Mouse (Mus musculus): ENCODE data around the gene Zfp467. TPM values are rescaled to one million over a fixed set of nuclear protein-coding genes. Genes with fewer than 3 reads are reported as not detected.

Zfp467 gene
- polyA plus RNA-seq, 1 experiment from 2014 or later, result 20.4 TPM

DNA sequence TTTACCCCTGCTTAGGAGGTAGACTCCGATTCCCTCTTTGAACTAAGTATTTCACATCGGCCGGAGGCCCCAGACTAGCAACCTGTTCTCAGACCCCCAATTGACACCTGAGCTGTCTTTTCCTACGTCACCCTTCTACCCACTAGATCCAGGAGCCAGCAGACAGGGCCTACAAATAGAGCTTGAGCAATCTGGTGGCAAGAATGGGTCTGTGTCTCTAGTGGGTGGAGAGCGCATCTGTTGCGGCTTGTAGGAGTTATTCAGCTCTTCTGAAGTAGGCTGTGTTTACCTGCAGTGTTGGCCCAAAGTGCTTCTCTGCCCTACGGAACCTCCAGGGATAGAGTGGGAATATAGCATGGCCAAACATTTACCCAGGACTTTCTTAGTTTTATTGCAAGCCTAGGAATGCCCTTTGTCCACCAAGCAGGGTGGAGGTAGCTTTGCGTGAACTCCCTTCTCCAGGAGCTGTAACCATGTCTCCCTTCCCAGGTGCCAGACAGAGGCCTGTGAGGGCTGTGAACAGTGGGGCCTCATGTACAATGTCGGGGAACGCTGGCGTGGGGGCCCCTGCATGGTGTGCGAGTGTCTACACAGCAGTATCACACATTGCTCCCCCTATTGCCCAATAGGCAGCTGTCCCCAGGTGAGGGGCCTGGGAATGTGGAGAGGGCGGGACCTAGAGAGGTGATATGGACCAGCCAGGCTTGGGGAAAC, 19.5 kb upstream of the Zfp467 start:
- Histone ChIP-seq H3K36me3 (no peaks in the 10 kb centered on the region), H3K4me3 (no peak overlapping the region), H3K9ac (no peak overlapping the region), H3K27ac (ENCODE audit: poor library complexity, severe bottlenecking) (no peak overlapping the region), H3K27me3 (replicated peaks) (no peaks in the 10 kb centered on the region; the same call in none of the 2 replicates), H3K4me2 (no peak overlapping the region), H3K4me1 (replicated peaks) (no peaks in the 10 kb centered on the region), H3K9me3 (replicated peaks) (no peaks in the 10 kb centered on the region)
- WGBS, result 87% methylated on average over 13 of the region's 13 CpGs
- no peak for ATAC-seq (ENCODE audit: insufficient number of reproducible peaks, low FRiP score)

GRCm38 (mm10) chr6:48452771-48453170, 7.1 kb upstream of the Zfp467 start:
- no peak overlapping the region for H3K4me3 ChIP-seq
- H3K9me3 ChIP-seq (replicated peaks), result no peaks in the 10 kb centered on the region
- H3K36me3 ChIP-seq, result no peaks in the 10 kb centered on the region
- no peak overlapping the region for H3K4me2 ChIP-seq
- H3K9ac ChIP-seq, result no peak overlapping the region
- no peak for ATAC-seq (ENCODE audit: insufficient number of reproducible peaks, low FRiP score)
- H3K4me1 ChIP-seq (replicated peaks), result 0 out of 2 replicates have a peak, but pooled peaks cover 4% of the 10 kb centered on the region
- no peaks in the 10 kb centered on the region for H3K27me3 ChIP-seq (replicated peaks)
- WGBS, result 72% methylated on average over 3 of the region's 3 CpGs
- no peak overlapping the region for H3K27ac ChIP-seq (ENCODE audit: poor library complexity, severe bottlenecking)

DNA sequence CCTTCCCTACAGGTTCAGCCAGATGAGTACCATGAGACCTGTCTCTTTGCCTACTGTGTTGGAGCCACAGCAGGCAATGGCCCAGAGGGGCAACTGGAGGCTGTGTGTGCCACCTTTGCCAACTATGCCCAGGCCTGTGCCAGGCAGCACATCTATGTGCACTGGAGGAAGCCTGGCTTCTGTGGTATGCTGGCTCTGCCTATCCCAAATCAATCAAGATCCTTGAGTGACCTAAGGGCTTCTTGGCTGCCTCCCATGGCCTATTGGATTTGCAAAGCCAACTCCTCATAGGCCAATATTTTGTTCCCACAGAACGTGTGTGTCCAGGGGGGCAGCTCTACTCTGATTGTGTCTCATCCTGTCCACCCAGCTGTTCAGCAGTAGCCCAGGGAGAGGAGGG, 6.5 kb upstream of the Zfp467 start:
- no peak overlapping the region for H3K27ac ChIP-seq (ENCODE audit: poor library complexity, severe bottlenecking)
- ATAC-seq (ENCODE audit: insufficient number of reproducible peaks, low FRiP score), result no peak
- no peaks in the 10 kb centered on the region for H3K9me3 ChIP-seq (replicated peaks)
- 0 out of 2 replicates have a peak, but pooled peaks cover 4% of the 10 kb centered on the region for H3K4me1 ChIP-seq (replicated peaks)
- H3K36me3 ChIP-seq, result no peaks in the 10 kb centered on the region
- H3K4me2 ChIP-seq, result no peak overlapping the region
- no peaks in the 10 kb centered on the region for H3K27me3 ChIP-seq (replicated peaks)
- H3K9ac ChIP-seq, result no peak overlapping the region
- H3K4me3 ChIP-seq, result no peak overlapping the region
- WGBS, result 67% methylated on average over 1 of the region's 1 CpGs

- no peaks in the 10 kb centered on the region for H3K9me3 ChIP-seq (replicated peaks)
- WGBS, result 48% methylated on average over 7 of the region's 7 CpGs
- no peak overlapping the region for H3K4me3 ChIP-seq
- 0 out of 2 replicates have a peak, but pooled peaks cover 4% of the 10 kb centered on the region for H3K27me3 ChIP-seq (replicated peaks)
- peak overlapping the region; percentile 49 for H3K27ac ChIP-seq (ENCODE audit: poor library complexity, severe bottlenecking)
- peak; percentile 24; the same call in 1 of the 2 replicates for ATAC-seq (ENCODE audit: insufficient number of reproducible peaks, low FRiP score)
- H3K9ac ChIP-seq, result no peak overlapping the region
- H3K4me2 ChIP-seq, result no peak overlapping the region
- H3K4me1 ChIP-seq (replicated peaks), result peaks cover 19% of the 10 kb centered on the region
- H3K36me3 ChIP-seq, result no peaks in the 10 kb centered on the region
These were observed 2.9 kb upstream of the Zfp467 start for GRCm38 (mm10) chr6:48448527-48448926.

DNA sequence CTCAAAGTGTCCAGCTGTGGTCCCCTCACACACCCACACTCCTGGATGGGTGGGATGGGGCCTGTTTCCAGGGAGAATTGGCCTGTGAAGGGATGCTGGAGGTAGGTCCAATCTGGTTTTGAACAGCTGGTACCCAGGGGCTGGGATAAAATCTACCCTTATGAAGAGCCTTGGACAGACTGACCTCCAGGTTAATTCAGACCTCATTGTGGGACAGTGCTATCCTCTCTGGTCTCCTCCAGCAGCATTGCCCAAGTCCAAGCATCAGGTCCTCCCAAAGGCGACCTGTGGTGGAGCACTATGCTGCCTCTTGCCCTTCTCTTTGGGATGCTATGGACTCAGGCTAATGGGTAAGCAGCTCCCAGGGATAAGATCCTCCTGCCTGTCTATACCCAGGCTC, 2.3 kb upstream of the Zfp467 start, which contains the start of gene Sspo:
Sspo (plus strand) TSS at position 301 of the 400 bp plus-strand sequence.
- H3K4me2 ChIP-seq, result no peak within 1 kb of the TSS
- 68% methylated on average over 1 of the region's 1 CpGs for WGBS
- no peak within 1 kb of the TSS for H3K9ac ChIP-seq
- H3K36me3 ChIP-seq, result no peaks in the 10 kb centered on the region
- H3K4me1 ChIP-seq (replicated peaks), result peaks cover 24% of the 10 kb centered on the region
- H3K27me3 ChIP-seq (replicated peaks), result 0 out of 2 replicates have a peak, but pooled peaks cover 4% of the 10 kb centered on the region
- no peak for ATAC-seq (ENCODE audit: insufficient number of reproducible peaks, low FRiP score)
- H3K27ac ChIP-seq (ENCODE audit: poor library complexity, severe bottlenecking), result peak within 1 kb of the TSS; percentile 49
- H3K4me3 ChIP-seq, result no peak within 1 kb of the TSS
- H3K9me3 ChIP-seq (replicated peaks), result no peaks in the 10 kb centered on the region

DNA sequence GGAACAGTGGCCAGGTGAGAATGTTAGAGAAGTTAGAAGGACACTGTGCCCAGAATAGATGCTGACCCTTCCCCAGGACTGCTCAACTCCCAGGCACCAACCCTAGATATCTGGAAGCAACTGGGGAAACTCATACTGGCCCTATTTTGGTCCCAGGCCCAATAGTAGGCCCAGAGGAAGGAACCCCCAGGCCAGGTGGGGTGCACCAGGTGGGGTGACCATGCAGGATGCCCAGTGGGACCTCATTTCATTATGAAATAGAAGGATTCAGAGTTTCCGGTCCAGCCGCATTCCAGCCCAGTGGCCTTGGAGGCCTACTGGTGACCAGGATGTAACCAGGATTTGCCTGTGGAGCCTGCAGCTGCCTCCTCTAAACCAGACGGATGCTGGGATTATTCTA, 1.3 kb upstream of the Zfp467 start:
- no peak for ATAC-seq (ENCODE audit: insufficient number of reproducible peaks, low FRiP score)
- H3K9ac ChIP-seq, result no peak overlapping the region
- no peaks in the 10 kb centered on the region for H3K9me3 ChIP-seq (replicated peaks)
- H3K4me3 ChIP-seq, result no peak overlapping the region
- WGBS, result 77% methylated on average over 3 of the region's 3 CpGs
- no peak overlapping the region; the same call in 1 of the 2 replicates for H3K27ac ChIP-seq (ENCODE audit: poor library complexity, severe bottlenecking)
- H3K27me3 ChIP-seq (replicated peaks), result 0 out of 2 replicates have a peak, but pooled peaks cover 4% of the 10 kb centered on the region
- peaks cover 24% of the 10 kb centered on the region for H3K4me1 ChIP-seq (replicated peaks)
- H3K36me3 ChIP-seq, result peaks cover 9% of the 10 kb centered on the region
- no peak overlapping the region; the same call in 1 of the 2 replicates for H3K4me2 ChIP-seq

DNA sequence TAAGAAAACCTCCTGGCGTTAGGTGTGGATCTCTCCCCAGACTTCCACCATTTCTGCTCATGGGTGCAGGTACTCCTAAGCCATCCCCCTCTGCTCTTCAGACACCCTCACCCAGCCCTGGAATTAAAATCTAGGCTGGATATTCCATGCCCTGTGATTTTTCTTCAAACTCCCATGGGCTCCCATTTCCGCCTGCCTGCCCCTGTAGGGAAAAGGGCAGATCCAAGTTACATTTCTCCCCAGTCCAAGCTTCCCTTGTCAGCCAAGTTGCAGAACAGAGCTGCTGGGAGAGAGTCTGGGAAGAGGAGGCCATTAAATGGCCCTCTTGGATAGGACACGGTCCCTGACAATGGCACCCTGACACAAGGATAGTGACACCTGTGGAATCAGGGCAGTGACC, 631 bp upstream of the Zfp467 start:
- peaks cover 15% of the 10 kb centered on the region for H3K36me3 ChIP-seq
- H3K27ac ChIP-seq (ENCODE audit: poor library complexity, severe bottlenecking), result peak overlapping the region; percentile 95
- peak overlapping the region; percentile 89 for H3K4me3 ChIP-seq
- peak overlapping the region; percentile 93 for H3K9ac ChIP-seq
- H3K27me3 ChIP-seq (replicated peaks), result 0 out of 2 replicates have a peak, but pooled peaks cover 6% of the 10 kb centered on the region
- H3K4me1 ChIP-seq (replicated peaks), result peaks cover 24% of the 10 kb centered on the region
- H3K4me2 ChIP-seq, result peak overlapping the region; percentile 92
- no peak for ATAC-seq (ENCODE audit: insufficient number of reproducible peaks, low FRiP score)
- 37% methylated on average over 3 of the region's 3 CpGs for WGBS
- H3K9me3 ChIP-seq (replicated peaks), result no peaks in the 10 kb centered on the region

DNA sequence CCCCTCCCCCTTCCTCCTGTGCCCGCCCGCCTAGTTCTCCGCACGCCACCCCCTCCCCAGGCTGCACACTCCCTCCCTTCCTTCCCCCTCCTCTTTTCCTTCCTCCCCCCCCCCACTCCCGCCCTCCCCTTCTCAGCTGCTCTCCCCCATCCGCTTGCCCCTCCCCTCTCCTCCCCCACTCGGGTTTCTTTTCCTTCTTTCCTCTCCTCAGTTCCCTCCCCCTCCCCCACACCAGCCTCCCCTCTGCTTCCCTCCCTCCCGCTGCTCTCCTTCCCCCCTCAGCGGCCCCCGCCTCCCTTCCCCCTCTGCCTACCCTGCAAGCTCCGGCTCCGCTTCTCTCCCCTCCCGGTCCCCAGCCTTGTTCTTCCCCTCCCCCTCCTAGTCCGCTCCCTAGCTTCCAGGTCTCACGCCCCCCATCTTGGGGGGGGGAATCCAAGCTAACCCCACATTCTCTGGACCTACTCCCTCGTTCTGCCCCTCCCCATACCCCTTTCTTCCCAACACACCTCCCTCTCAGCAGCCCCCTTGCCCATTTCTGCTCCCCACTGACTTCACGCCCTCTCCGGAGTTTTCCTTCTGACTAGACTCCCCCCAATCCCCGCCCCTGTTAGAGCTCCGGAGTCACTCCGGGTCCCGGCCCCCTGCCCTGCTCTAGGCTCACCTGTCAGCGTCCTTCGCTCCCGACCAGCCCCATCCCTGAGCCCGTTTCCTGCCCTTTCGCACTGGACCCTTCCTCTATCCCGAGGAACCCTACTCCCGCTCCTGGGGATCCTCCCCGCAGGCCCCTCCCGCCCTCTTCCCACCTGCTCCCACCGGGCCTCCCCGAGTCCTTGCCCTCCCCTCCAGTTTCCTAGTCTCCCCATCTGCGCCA, 1.1 kb downstream of the Zfp467 start:
- H3K4me1 ChIP-seq (replicated peaks), result peaks cover 41% of the 10 kb centered on the region
- peak overlapping the region; percentile 93 for H3K9ac ChIP-seq
- no peaks in the 10 kb centered on the region for H3K9me3 ChIP-seq (replicated peaks)
- peaks cover 12% of the 10 kb centered on the region for H3K27me3 ChIP-seq (replicated peaks)
- peaks cover 25% of the 10 kb centered on the region for H3K36me3 ChIP-seq
- peak; percentile 71 for ATAC-seq (ENCODE audit: insufficient number of reproducible peaks, low FRiP score)
- peak overlapping the region; percentile 95 for H3K27ac ChIP-seq (ENCODE audit: poor library complexity, severe bottlenecking)
- H3K4me3 ChIP-seq, result peak overlapping the region; percentile 89
- 1% methylated on average over 33 of the region's 34 CpGs for WGBS
- H3K4me2 ChIP-seq, result peak overlapping the region; percentile 92

- H3K4me3 ChIP-seq, result peak overlapping the region; percentile 89
- 2% methylated on average over 19 of the region's 19 CpGs for WGBS
- H3K9ac ChIP-seq, result peak overlapping the region; percentile 93
- H3K27me3 ChIP-seq (replicated peaks), result peaks cover 20% of the 10 kb centered on the region
- peaks cover 49% of the 10 kb centered on the region for H3K4me1 ChIP-seq (replicated peaks)
- no peaks in the 10 kb centered on the region for H3K9me3 ChIP-seq (replicated peaks)
- peak overlapping the region; percentile 92 for H3K4me2 ChIP-seq
- H3K36me3 ChIP-seq, result peaks cover 33% of the 10 kb centered on the region
- peak; percentile 87 for ATAC-seq (ENCODE audit: insufficient number of reproducible peaks, low FRiP score)
- peak overlapping the region; percentile 95 for H3K27ac ChIP-seq (ENCODE audit: poor library complexity, severe bottlenecking)
These were observed 1.9 kb downstream of the Zfp467 start for GRCm38 (mm10) chr6:48443592-48444309.

GRCm38 (mm10) chr6:48440306-48441014, 5.2 kb downstream of the Zfp467 start:
- Histone ChIP-seq H3K9me3 (replicated peaks) (no peaks in the 10 kb centered on the region), H3K4me2 (no peak overlapping the region), H3K4me3 (no peak overlapping the region), H3K4me1 (replicated peaks) (peaks cover 62% of the 10 kb centered on the region), H3K27me3 (replicated peaks) (peaks cover 35% of the 10 kb centered on the region), H3K9ac (no peak overlapping the region), H3K27ac (ENCODE audit: poor library complexity, severe bottlenecking) (no peak overlapping the region), H3K36me3 (peaks cover 54% of the 10 kb centered on the region)
- WGBS, result 35% methylated on average over 14 of the region's 14 CpGs
- ATAC-seq (ENCODE audit: insufficient number of reproducible peaks, low FRiP score), result no peak

All from heart, embryonic 12.5 days (tissue).